10 mouse cellular contexts compared by ENCODE assay signal in genomic region chr7:63995255-63995980, GRCm38 (mm10). TPM values are rescaled to one million over a fixed set of nuclear protein-coding genes. Genes with fewer than 3 reads are reported as not detected.
DNase-seq lines count a peak whose midpoint lies in the region; ATAC-seq and TF ChIP-seq lines count a peak whose summit lies in the region.
"Had no signal": no experiment of that assay in that cellular context is flagged by ENCODE, and none has a peak within 500 bp of the region (broad histone marks: within the 10 kb centered on the region; RNA-seq: fewer than 3 reads in every experiment).

No protein-coding gene starts in this region.

- 62% methylated on average over 3 of the region's 3 CpGs for WGBS in kidney, adult 2 months
- 85% methylated on average over 3 of the region's 3 CpGs for WGBS in kidney, embryonic 16.5 days
- WGBS in liver, embryonic 12.5 days (ENCODE audit: insufficient replicate concordance) = 73% methylated on average over 3 of the region's 3 CpGs

- no peak overlapping the region for H3K9ac ChIP-seq in kidney, embryonic 16.5 days (replicated peaks; ENCODE audit: low read length)
- H3K9ac ChIP-seq in liver, embryonic 12.5 days = peak overlapping the region; percentile 9; the same call in 1 of the 2 replicates
- H3K9ac ChIP-seq: lung, embryonic 15.5 days had no signal

- intact Hi-C loops in left cerebral cortex, postnatal 10 days (cut with DNase I) = no loop called here

- DNase-seq in kidney, adult 2 months = peak; percentile 22
- DNase-seq in thymus, postnatal 25 days = peak; percentile 30
- no peak for DNase-seq in thymus, postnatal 36 days
- DNase-seq in left cerebral cortex, postnatal 10 days (ENCODE audit: extremely low spot score in 1 of 2, low spot score in 2 of 2) = no peak
- no peak for DNase-seq in c-Kit-positive CD71-positive TER-119-positive erythroid progenitor cells, embryonic 14.5 days (ENCODE audit: low spot score)
- DNase-seq: heart, postnatal 10 days; kidney, postnatal 10 days had no signal

- no peak overlapping the region for H3K27ac ChIP-seq in kidney, adult 2 months (ENCODE audit: insufficient read depth, low read depth, low read length)
- H3K27ac ChIP-seq in kidney, embryonic 16.5 days (ENCODE audit: low read length) = no peak overlapping the region
- peak overlapping the region; percentile 85 for H3K27ac ChIP-seq in liver, embryonic 12.5 days
- H3K27ac ChIP-seq: lung, embryonic 15.5 days had no signal

- ATAC-seq in kidney, embryonic 16.5 days (ENCODE audit: low FRiP score, low TSS enrichment) = no peak
- 0 out of 2 replicates have a peak, but pooled peaks have one; percentile 26 for ATAC-seq in liver, embryonic 12.5 days

- no peaks in the 10 kb centered on the region for H3K9me3 ChIP-seq in kidney, embryonic 16.5 days (ENCODE audit: low read length)
- no peaks in the 10 kb centered on the region for H3K9me3 ChIP-seq in liver, embryonic 12.5 days (replicated peaks)
- H3K9me3 ChIP-seq: lung, embryonic 15.5 days had no signal

- no peaks in the 10 kb centered on the region for H3K27me3 ChIP-seq in kidney, adult 2 months (replicated peaks; ENCODE audit: control insufficient read depth, insufficient read depth, low read length)
- H3K27me3 ChIP-seq in kidney, embryonic 16.5 days (ENCODE audit: insufficient read depth, low read length) = no peaks in the 10 kb centered on the region
- no peaks in the 10 kb centered on the region for H3K27me3 ChIP-seq in liver, embryonic 12.5 days (replicated peaks)
- H3K27me3 ChIP-seq: lung, embryonic 15.5 days had no signal

- TF ChIP-seq CTCF in kidney, adult 2 months (conservative IDR thresholded peaks at IDR 0.05; ENCODE audit: insufficient read depth, insufficient read length, low read depth, low read length) = no peak

- H3K4me3 ChIP-seq in kidney, adult 2 months (ENCODE audit: insufficient read depth, low read depth, low read length) = no peak overlapping the region
- H3K4me3 ChIP-seq in kidney, embryonic 16.5 days (ENCODE audit: low read length) = no peak overlapping the region
- no peak overlapping the region for H3K4me3 ChIP-seq in liver, embryonic 12.5 days
- H3K4me3 ChIP-seq: lung, embryonic 15.5 days had no signal

- H3K36me3 ChIP-seq in kidney, adult 2 months (ENCODE audit: control insufficient read depth, insufficient read depth, low read length) = no peaks in the 10 kb centered on the region
- H3K36me3 ChIP-seq in kidney, embryonic 16.5 days (ENCODE audit: insufficient read depth, low read length) = no peaks in the 10 kb centered on the region
- H3K36me3 ChIP-seq in liver, embryonic 12.5 days = no peaks in the 10 kb centered on the region
- H3K36me3 ChIP-seq: lung, embryonic 15.5 days had no signal

- H3K4me1 ChIP-seq in kidney, adult 2 months (ENCODE audit: control insufficient read depth, insufficient read depth, low read length) = no peaks in the 10 kb centered on the region
- H3K4me1 ChIP-seq in kidney, embryonic 16.5 days (ENCODE audit: insufficient read depth, low read length) = no peaks in the 10 kb centered on the region
- peaks cover 97% of the 10 kb centered on the region for H3K4me1 ChIP-seq in liver, embryonic 12.5 days

- TF ChIP-seq POLR2A in kidney, adult 2 months (IDR thresholded peaks at IDR 0.05; ENCODE audit: low read depth, low read length) = no peak

- H3K4me2 ChIP-seq in kidney, embryonic 16.5 days (replicated peaks; ENCODE audit: low read depth, low read length) = no peak overlapping the region
- peak overlapping the region; percentile 33 for H3K4me2 ChIP-seq in liver, embryonic 12.5 days
- H3K4me2 ChIP-seq: lung, embryonic 15.5 days had no signal

RNA-seq across cellular contexts. Expression of gene Klf13, which starts 56.7 kb away (rescaled TPM):
- polyA plus RNA-seq in kidney, adult 2 months (2012; rRNA removed) = 30.6 and 31.2 TPM in 2 replicates
- polyA plus RNA-seq in kidney, embryonic 16.5 days (2015; fragmentation: Nextera tagmentation; extraction: Ambion mirVana) = 23.2 and 23.7 TPM in 2 replicates
- polyA plus RNA-seq in liver, embryonic 12.5 days (2016; fragmentation: Nextera tagmentation; extraction: Ambion mirVana) = 17.7 and 20.8 TPM in 2 replicates
- total RNA-seq in left cerebral cortex, postnatal 10 days (2021) = 100 to 1,000 TPM; 148 to 154 TPM

Comparison
In these comparisons a context has a peak if more than half of its experiments do, and no peak if none do; other contexts are left out.
1. DNase-seq: peak in kidney, adult 2 months (single experiment) and thymus, postnatal 25 days (single experiment); none in thymus, postnatal 36 days (0 of 2), left cerebral cortex, postnatal 10 days (0 of 2) and c-Kit-positive CD71-positive TER-119-positive erythroid progenitor cells, embryonic 14.5 days (single experiment).